Mouse (Mus musculus) G1E (cell line): ENCODE results near the gene Tomm40. TPM values are rescaled to one million over a fixed set of nuclear protein-coding genes. Genes with fewer than 3 reads are reported as not detected.
"Not testable (repeated sequence)": the region's sequence is repeated elsewhere in the genome, so short reads cannot be mapped to it uniquely, and the experiment has no call there.

Experiments
- ATAC-seq: 2 replicates; pipeline ENCODE4 v1.8.0; 2016; ENCODE audit warnings: mild to moderate bottlenecking; ENCODE audit not compliant: insufficient number of reproducible peaks, poor library complexity, low FRiP score, severe bottlenecking; ENCODE audit errors: extremely low read depth
- DNase-seq: peaks from one replicate; pipeline ENCODE4 v3.0.0; 2012; ENCODE audit warnings: low spot score
- H3K27me3 ChIP-seq: 2 replicates; pipeline ENCODE4 v1.6.1; 2012; ENCODE audit warnings: mild to moderate bottlenecking, low read length, inconsistent platforms; ENCODE audit not compliant: insufficient read depth
- H3K36me3 ChIP-seq: replicated peaks from 2 replicates; pipeline ENCODE3; 2012; ENCODE audit warnings: mild to moderate bottlenecking, inconsistent platforms
- H3K4me1 ChIP-seq: 2 replicates; pipeline ENCODE4 v1.6.1; 2012; ENCODE audit warnings: low read depth, low read length, inconsistent platforms, mixed read lengths; ENCODE audit not compliant: insufficient read depth
- H3K4me3 ChIP-seq: 2 replicates; pipeline ENCODE4 v1.5.1; 2012; ENCODE audit warnings: low read depth, mild to moderate bottlenecking, inconsistent platforms, low read length, moderate library complexity, mixed read lengths
- H3K9me3 ChIP-seq: replicated peaks from 2 replicates; pipeline ENCODE4 v1.6.1; 2012; ENCODE audit warnings: inconsistent platforms
- CTCF ChIP-seq: IDR thresholded peaks from 2 replicates; pipeline ENCODE4 v1.5.1; 2012; ENCODE audit warnings: low read depth, low read length, inconsistent platforms, mixed read lengths
- GATA1 ChIP-seq: IDR thresholded peaks from 2 replicates; pipeline ENCODE4 v1.6.1; 2012; ENCODE audit warnings: borderline replicate concordance, low read length, inconsistent platforms, mixed read lengths
- GATA2 ChIP-seq: IDR thresholded peaks from 2 replicates; pipeline ENCODE4 v1.6.1; 2012; ENCODE audit warnings: low read depth, low read length, inconsistent platforms, borderline replicate concordance
- POLR2AphosphoS5 ChIP-seq: IDR thresholded peaks from 2 replicates; pipeline ENCODE4 v1.6.1; 2012; ENCODE audit warnings: low read depth, low read length, inconsistent platforms; ENCODE audit not compliant: insufficient replicate concordance
- TAL1 ChIP-seq: conservative IDR thresholded peaks from 2 replicates; pipeline ENCODE4 v1.6.1; 2012; ENCODE audit warnings: low read depth, low read length, inconsistent platforms, mixed read lengths
- polyA plus RNA-seq: library from polyadenylated mRNA; stranded (reverse); fragments of >175 nt; gene quantifications from 2 replicates; pipeline ENCODE4 v1.2.3, GENCODE M21; 2012
- total RNA-seq, 2 experiments: library from RNA; stranded (forward) in 1 of 2; stranded (reverse) in 1 of 2; fragments of 200-1000 nt in 1 of 2; fragments of >200 nt in 1 of 2; fragmentation: Nextera tagmentation in 1 of 2; gene quantifications; 2 replicates each; pipeline ENCODE4 v1.2.3; 2014 to 2017

Tomm40 gene
- total and polyA plus RNA-seq, 3 experiments, result 49.1 to 377 (median 75.6) TPM

DNA sequence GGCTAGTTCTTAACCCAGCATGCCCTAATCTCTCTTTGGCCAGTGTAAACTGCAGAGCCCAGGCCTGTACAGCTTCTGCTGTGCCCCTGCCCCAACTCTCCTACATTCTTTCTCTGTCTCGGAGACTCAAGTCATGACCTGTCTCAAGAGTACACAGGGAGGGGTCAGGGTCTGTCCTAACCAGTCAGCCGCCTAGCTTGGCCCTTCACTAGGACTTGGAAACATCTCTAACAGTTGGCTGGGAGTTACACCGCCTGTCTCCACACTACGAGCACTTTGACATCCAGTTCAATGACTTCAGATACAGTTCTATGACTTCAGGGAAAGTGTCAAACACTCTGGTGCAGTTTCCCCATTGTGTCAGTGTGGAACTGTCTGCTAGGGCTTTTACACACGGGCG, 23.8 kb downstream of the Tomm40 start:
- Histone ChIP-seq H3K9me3 (peaks cover 1% of the 10 kb centered on the region), H3K27me3 (no peaks in the 10 kb centered on the region), H3K4me3 (peak overlapping the region; percentile 61), H3K36me3 (peaks cover 6% of the 10 kb centered on the region), H3K4me1 (peaks cover 67% of the 10 kb centered on the region)
- DNase-seq, result no peak
- TF ChIP-seq TAL1, result no peak
- no peak for TF ChIP-seq CTCF
- TF ChIP-seq GATA2, result no peak
- no peak for TF ChIP-seq POLR2AphosphoS5
- TF ChIP-seq GATA1, result no peak
- ATAC-seq, result no peak

DNA sequence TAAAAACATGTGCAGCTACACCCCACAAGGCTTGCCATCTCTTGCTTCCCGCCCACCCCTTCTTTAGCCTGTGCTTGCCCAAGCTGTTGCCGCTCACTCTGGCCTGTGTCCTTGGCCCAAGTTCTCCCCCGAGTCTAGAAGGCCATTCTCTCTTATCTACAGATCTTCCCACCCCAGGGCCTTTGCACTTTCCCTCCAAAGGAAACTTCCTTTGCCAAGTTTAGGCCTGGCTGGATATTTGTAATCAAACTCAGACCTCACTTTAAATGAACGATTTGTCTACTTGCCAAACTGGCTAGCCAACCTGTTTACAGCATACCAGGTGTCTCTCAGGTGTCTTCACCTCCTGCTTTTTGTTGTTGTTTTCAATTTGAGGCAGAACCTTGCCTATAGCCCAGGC, 24.4 kb downstream of the Tomm40 start:
- H3K27me3 ChIP-seq, result no peaks in the 10 kb centered on the region
- no peak for DNase-seq
- no peak for TF ChIP-seq TAL1
- TF ChIP-seq GATA1, result no peak
- no peak for TF ChIP-seq POLR2AphosphoS5
- no peak for TF ChIP-seq GATA2
- no peak for TF ChIP-seq CTCF
- H3K4me1 ChIP-seq, result peaks cover 61% of the 10 kb centered on the region
- no peaks in the 10 kb centered on the region for H3K9me3 ChIP-seq
- ATAC-seq, result no peak
- no peak overlapping the region for H3K4me3 ChIP-seq
- peaks cover under 1% of the 10 kb centered on the region for H3K36me3 ChIP-seq

DNA sequence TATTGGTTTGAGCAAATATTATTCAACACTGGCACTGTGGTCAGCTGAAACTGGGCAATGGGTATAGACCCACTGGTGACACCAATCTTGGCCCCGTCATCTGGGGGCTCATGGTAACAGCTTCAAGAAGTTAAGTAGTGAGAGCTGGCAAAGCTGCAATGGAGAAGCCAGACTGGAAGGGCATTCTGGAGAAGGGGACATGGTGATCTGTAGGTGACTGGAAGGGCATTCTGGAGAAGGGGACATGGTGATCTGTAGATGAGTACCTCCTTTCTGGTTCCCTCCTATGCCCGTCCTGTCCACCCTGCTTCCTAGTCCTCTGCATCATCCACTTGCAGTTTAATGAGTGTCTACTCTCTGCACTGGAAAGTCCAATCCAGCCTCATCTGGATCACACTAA, 26.6 kb downstream of the Tomm40 start:
- no peak for ATAC-seq

DNA sequence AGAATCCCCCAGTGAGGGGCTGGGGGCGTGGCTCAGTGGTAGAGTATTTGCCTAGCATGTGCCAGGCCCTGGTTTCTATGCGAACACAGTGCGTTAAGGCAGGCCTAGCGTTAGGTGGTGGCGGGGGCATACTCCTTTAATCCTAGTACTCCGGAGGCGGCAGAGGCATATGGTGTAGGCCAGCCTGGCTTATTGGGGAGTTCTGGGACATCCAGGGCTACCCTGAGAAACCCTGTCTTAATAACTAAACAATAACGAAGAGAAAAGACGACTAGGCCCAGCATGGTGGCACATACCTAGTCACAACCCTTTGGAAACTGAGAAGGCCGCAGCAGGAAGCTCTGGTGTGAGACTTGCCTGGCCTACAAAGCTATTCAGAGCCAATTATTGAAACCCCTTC, 27.1 kb downstream of the Tomm40 start:
- no peak for DNase-seq
- Histone ChIP-seq H3K4me1 (peaks cover 43% of the 10 kb centered on the region), H3K36me3 (no peaks in the 10 kb centered on the region), H3K27me3 (peaks cover 5% of the 10 kb centered on the region; the same call in 1 of the 2 replicates), H3K4me3 (no peak overlapping the region), H3K9me3 (no peaks in the 10 kb centered on the region)
- ATAC-seq, result no peak
- no peak for TF ChIP-seq CTCF
- no peak for TF ChIP-seq GATA2
- no peak for TF ChIP-seq TAL1
- no peak for TF ChIP-seq POLR2AphosphoS5
- TF ChIP-seq GATA1, result no peak

More for the DNA sequence above, 26.6 kb downstream of the Tomm40 start:
- Histone ChIP-seq H3K4me3 (no peak overlapping the region), H3K4me1 (peaks cover 45% of the 10 kb centered on the region), H3K36me3 (no peaks in the 10 kb centered on the region), H3K27me3 (peaks cover 5% of the 10 kb centered on the region; the same call in 1 of the 2 replicates), H3K9me3 (no peaks in the 10 kb centered on the region)
- no peak for TF ChIP-seq POLR2AphosphoS5
- TF ChIP-seq TAL1, result no peak
- no peak for TF ChIP-seq GATA2
- TF ChIP-seq CTCF, result no peak
- TF ChIP-seq GATA1, result no peak
- no peak for DNase-seq

DNA sequence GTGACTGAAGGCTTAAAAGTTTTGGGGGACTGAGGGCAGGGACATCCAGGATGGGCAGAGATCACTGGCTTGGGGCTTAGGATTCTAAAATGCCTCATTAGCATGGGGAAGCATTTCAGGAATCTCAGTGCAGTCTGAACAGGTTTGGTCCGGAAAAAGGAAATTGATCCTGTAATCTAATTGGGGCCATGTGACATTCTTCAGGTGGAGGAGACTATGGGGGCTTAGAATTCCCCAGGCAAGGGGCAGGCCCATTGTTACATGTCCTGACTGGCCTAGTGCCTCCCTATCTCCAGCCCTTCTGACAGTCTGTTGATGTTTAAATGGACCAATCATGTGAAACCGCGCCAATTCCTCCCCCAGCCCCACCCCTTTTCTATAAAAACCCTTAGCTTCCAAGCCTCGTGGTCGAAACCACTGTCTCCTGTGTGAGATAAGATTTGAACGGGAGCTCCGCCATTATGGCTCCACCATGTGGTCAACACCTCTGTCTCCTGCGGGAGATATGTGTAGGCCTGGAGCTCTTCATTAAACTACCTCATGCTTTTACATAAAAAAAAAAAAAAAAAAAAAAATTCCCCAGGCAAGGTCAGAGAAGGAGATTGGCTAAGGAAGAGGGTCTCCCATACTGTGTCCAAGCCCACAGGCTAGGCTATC, 28.2 kb downstream of the Tomm40 start:
- H3K4me1 ChIP-seq, result peaks cover 32% of the 10 kb centered on the region
- ATAC-seq, result not testable (repeated sequence)

DNA sequence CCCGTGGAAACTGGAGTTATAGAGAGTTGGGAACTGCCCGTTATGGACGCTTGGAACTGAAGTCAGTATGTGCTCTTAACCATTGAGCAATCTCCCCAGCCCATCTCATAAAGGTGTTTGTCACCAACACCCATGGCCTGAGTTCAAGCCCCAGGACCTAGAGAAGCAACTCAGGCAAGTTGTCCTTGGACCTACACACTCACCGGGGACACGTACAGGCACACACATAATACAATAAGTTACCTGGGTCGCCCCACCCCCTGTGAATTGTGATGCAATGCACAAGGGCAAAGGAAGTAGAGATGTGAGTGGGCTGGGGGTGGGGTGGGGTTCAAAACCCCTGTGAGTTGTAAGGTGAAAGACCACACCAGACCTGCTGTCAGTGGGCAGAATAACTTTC, 28.7 kb downstream of the Tomm40 start:
- Histone ChIP-seq H3K4me1 (peaks cover 28% of the 10 kb centered on the region), H3K27me3 (peaks cover 5% of the 10 kb centered on the region; the same call in 1 of the 2 replicates)
- ATAC-seq, result no peak

More for the DNA sequence above, 28.2 kb downstream of the Tomm40 start:
- H3K4me3 ChIP-seq, H3K36me3 ChIP-seq, DNase-seq, H3K9me3 ChIP-seq, H3K27me3 ChIP-seq: not testable (repeated sequence)

More for the DNA sequence above, 28.7 kb downstream of the Tomm40 start:
- Histone ChIP-seq H3K4me3 (no peak overlapping the region), H3K9me3 (no peaks in the 10 kb centered on the region), H3K36me3 (no peaks in the 10 kb centered on the region)
- TF ChIP-seq GATA1 (no peak), TAL1 (no peak), POLR2AphosphoS5 (no peak), CTCF (no peak), GATA2 (no peak)
- DNase-seq, result no peak
